Mouse (Mus musculus) neural tube, postnatal 0 days (tissue): ENCODE results near the gene Tmem120b. TPM values are rescaled to one million over a fixed set of nuclear protein-coding genes. Genes with fewer than 3 reads are reported as not detected.

Source experiments
- polyA plus RNA-seq: library from polyadenylated mRNA; unstranded; fragments of >200 nt; fragmentation: Nextera tagmentation; extraction: Ambion mirVana; gene quantifications from 2 replicates; pipeline ENCODE4 v1.2.1, GENCODE M21; 2015

The Tmem120b gene
- polyA plus RNA-seq, result 14.9 and 17.1 TPM in 2 replicates

GRCm38 (mm10) chr5:123068115-123068514 lies at the start of gene Tmem120b:
TSS of gene Tmem120b (plus strand) at chr5:123068415.

GRCm38 (mm10) chr5:123046916-123047315 lies 21.3 kb upstream of the Tmem120b start, which contains the start of gene Morn3:
TSS of gene Morn3 (minus strand) at chr5:123047016.

GRCm38 (mm10) chr5:123132308-123133071 lies 64.3 kb downstream of the Tmem120b start, which contains the start of gene Rhof:
TSS of gene Rhof (minus strand) at chr5:123132692.

GRCm38 (mm10) chr5:123142161-123143157 lies 74.2 kb downstream of the Tmem120b start, which contains the start of gene Setd1b:
TSS of gene Setd1b (plus strand) at chr5:123142193.

Other genes starting within 250 kb of the Tmem120b start
- gene Anapc5, start 247.1 kb upstream of the Tmem120b start, polyA plus RNA-seq, result 300 and 325 TPM in 2 replicates
- gene Rnf34, start 218.4 kb upstream of the Tmem120b start, polyA plus RNA-seq, result 38.2 and 38.9 TPM in 2 replicates
- 62.5 and 67.7 TPM in 2 replicates for gene Kdm2b, start 78.6 kb upstream of the Tmem120b start, polyA plus RNA-seq
- 21.3 and 25.7 TPM in 2 replicates for gene Orai1, start 53.3 kb upstream of the Tmem120b start, polyA plus RNA-seq
- gene Morn3, start 21.4 kb upstream of the Tmem120b start, polyA plus RNA-seq, result 1.0 and 1.1 TPM in 2 replicates
- gene Rhof, start 64.3 kb downstream of the Tmem120b start, polyA plus RNA-seq, result 47.6 and 50.3 TPM in 2 replicates
- gene Setd1b, start 73.8 kb downstream of the Tmem120b start, polyA plus RNA-seq, result 9.2 and 11.1 TPM in 2 replicates
- gene Psmd9, start 101.0 kb downstream of the Tmem120b start, polyA plus RNA-seq, result 75.8 and 76.3 TPM in 2 replicates
- gene Hpd, start 114.3 kb downstream of the Tmem120b start, polyA plus RNA-seq, result not detected in 2 replicates
- 0.97 and 1.4 TPM in 2 replicates for gene Wdr66, start 183.7 kb downstream of the Tmem120b start, polyA plus RNA-seq